Mouse (Mus musculus) embryonic facial prominence, embryonic 11.5 days (tissue): ENCODE data around the gene Mapk1ip1l. TPM values are rescaled to one million over a fixed set of nuclear protein-coding genes. Genes with fewer than 3 reads are reported as not detected.

Experiments used
- ATAC-seq: fragments of 200-750 bp; cut with Nextera tagmentation; replicated peaks from 2 replicates; pipeline ENCODE4 v1.8.0; 2017; ENCODE audit warnings: low read depth; ENCODE audit not compliant: insufficient number of reproducible peaks, low FRiP score, low TSS enrichment
- DNase-seq: peaks from one replicate; pipeline ENCODE4 v3.0.0-alpha.2; 2015; ENCODE audit warnings: low spot score
- H3K27ac ChIP-seq: fragments of 300-500 bp; sonication (generic); replicated peaks from 2 replicates; pipeline ENCODE4 v1.5.1; 2014; ENCODE audit warnings: mild to moderate bottlenecking, low read depth, low read length, control low read depth
- H3K27me3 ChIP-seq: fragments of 300-500 bp; sonication (generic); 2 replicates; pipeline ENCODE4 v1.6.1; 2014; ENCODE audit warnings: mild to moderate bottlenecking, low read length, moderate library complexity, mixed read lengths; ENCODE audit not compliant: control insufficient read depth, insufficient read depth
- H3K36me3 ChIP-seq: fragments of 300-500 bp; sonication (generic); replicated peaks from 2 replicates; pipeline ENCODE4 v1.6.1; 2014; ENCODE audit warnings: low read depth, mild to moderate bottlenecking, low read length, moderate library complexity, mixed read lengths; ENCODE audit not compliant: control insufficient read depth, insufficient read depth
- H3K4me1 ChIP-seq: fragments of 300-500 bp; sonication (generic); 2 replicates; pipeline ENCODE4 v1.6.1; 2014; ENCODE audit warnings: low read length, mixed read lengths; ENCODE audit not compliant: control insufficient read depth, insufficient read depth
- H3K4me2 ChIP-seq: fragments of 300-500 bp; sonication (generic); 2 replicates; pipeline ENCODE4 v1.6.1; 2014; ENCODE audit warnings: low read depth, mild to moderate bottlenecking, control low read depth, low read length, moderate library complexity
- H3K4me3 ChIP-seq: fragments of 300-500 bp; sonication (generic); 2 replicates; pipeline ENCODE4 v1.5.1; 2014; ENCODE audit warnings: low read depth, low read length, control low read depth
- H3K9ac ChIP-seq: fragments of 300-500 bp; sonication (generic); replicated peaks from 2 replicates; pipeline ENCODE4 v1.6.1; 2014; ENCODE audit warnings: mild to moderate bottlenecking, control low read depth, low read length
- H3K9me3 ChIP-seq: fragments of 300-500 bp; sonication (generic); replicated peaks from 2 replicates; pipeline ENCODE4 v1.6.1; 2016; ENCODE audit warnings: mild to moderate bottlenecking, low read length, inconsistent platforms, mixed read lengths; ENCODE audit not compliant: control insufficient read depth
- WGBS: fragments of 180-500 bp; shearing (Covaris S2); extraction: QIAGEN DNeasy Blood & Tissue Kit; methylation state at CpG from one replicate; pipeline ENCODE4 v1.1.7; 2014; 5-methylcytosine and 5-hydroxymethylcytosine counted together
- polyA plus RNA-seq: library from polyadenylated mRNA; unstranded; fragments of >200 nt; fragmentation: Nextera tagmentation; extraction: Ambion mirVana; gene quantifications from 2 replicates; pipeline ENCODE4 v1.2.1, GENCODE M21; 2014

The Mapk1ip1l gene
- polyA plus RNA-seq, result 104 and 106 TPM in 2 replicates

- Histone ChIP-seq H3K4me3 (peak within 1 kb of the TSS; percentile 86), H3K27me3 (no peaks in the 10 kb centered on the region), H3K9ac (peak within 1 kb of the TSS; percentile 91), H3K36me3 (no peaks in the 10 kb centered on the region), H3K4me2 (peak within 1 kb of the TSS; percentile 53), H3K27ac (peak within 1 kb of the TSS; percentile 88), H3K9me3 (no peaks in the 10 kb centered on the region), H3K4me1 (no peaks in the 10 kb centered on the region)
- DNase-seq, result peak; percentile 92
- under 1% methylated on average over 31 of the region's 34 CpGs for WGBS
- ATAC-seq, result peak; percentile 83
Measured at GRCm38 (mm10) chr14:47297785-47298407, at the start of gene Mapk1ip1l. TSS of gene Mapk1ip1l (plus strand) at chr14:47298266.

GRCm38 (mm10) chr14:47249839-47250238 is 48.2 kb upstream of the Mapk1ip1l start:
- Histone ChIP-seq H3K36me3 (no peaks in the 10 kb centered on the region; the same call in 1 of the 2 replicates), H3K27me3 (no peaks in the 10 kb centered on the region), H3K9me3 (no peaks in the 10 kb centered on the region), H3K4me3 (no peak overlapping the region), H3K4me1 (no peaks in the 10 kb centered on the region), H3K9ac (no peak overlapping the region), H3K27ac (no peak overlapping the region), H3K4me2 (no peak overlapping the region)
- DNase-seq (no peak), ATAC-seq (no peak)
- WGBS, result 89% methylated on average over 6 of the region's 6 CpGs

DNA sequence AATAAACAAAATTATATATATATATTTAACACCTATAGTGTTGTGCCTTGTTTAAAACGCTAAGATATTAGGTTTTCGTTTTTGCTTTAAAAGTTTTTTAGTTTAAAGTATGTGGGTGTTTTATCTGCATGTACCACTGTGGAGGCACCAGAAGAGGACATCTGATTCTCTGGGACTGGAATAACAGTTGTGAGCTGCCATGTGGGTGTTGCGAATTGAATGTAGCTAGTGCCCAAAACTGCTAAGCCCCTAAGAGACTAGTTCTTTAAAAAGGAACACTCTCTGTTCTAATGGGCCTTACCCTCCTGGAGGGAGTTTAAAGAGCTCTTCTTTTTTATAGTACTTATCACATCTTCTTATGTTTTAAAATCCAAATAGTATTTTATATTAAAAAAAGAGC is 33.2 kb upstream of the Mapk1ip1l start:
- H3K36me3 ChIP-seq, result peaks cover 6% of the 10 kb centered on the region; the same call in 1 of the 2 replicates
- 89% methylated on average over 3 of the region's 3 CpGs for WGBS
- ATAC-seq (no peak), DNase-seq (no peak)
- no peak overlapping the region for H3K4me3 ChIP-seq
- no peaks in the 10 kb centered on the region for H3K4me1 ChIP-seq
- no peak overlapping the region for H3K9ac ChIP-seq
- H3K27me3 ChIP-seq, result no peaks in the 10 kb centered on the region
- H3K4me2 ChIP-seq, result no peak overlapping the region
- no peaks in the 10 kb centered on the region for H3K9me3 ChIP-seq
- no peak overlapping the region for H3K27ac ChIP-seq

- Histone ChIP-seq H3K36me3 (peaks cover 6% of the 10 kb centered on the region; the same call in 1 of the 2 replicates), H3K9me3 (no peaks in the 10 kb centered on the region), H3K4me2 (no peak overlapping the region), H3K4me1 (no peaks in the 10 kb centered on the region), H3K27ac (no peak overlapping the region), H3K27me3 (no peaks in the 10 kb centered on the region), H3K4me3 (no peak overlapping the region), H3K9ac (no peak overlapping the region)
- DNase-seq (no peak), ATAC-seq (no peak)
- 93% methylated on average over 8 of the region's 8 CpGs for WGBS
Measured at GRCm38 (mm10) chr14:47265829-47266228, 32.2 kb upstream of the Mapk1ip1l start.

DNA sequence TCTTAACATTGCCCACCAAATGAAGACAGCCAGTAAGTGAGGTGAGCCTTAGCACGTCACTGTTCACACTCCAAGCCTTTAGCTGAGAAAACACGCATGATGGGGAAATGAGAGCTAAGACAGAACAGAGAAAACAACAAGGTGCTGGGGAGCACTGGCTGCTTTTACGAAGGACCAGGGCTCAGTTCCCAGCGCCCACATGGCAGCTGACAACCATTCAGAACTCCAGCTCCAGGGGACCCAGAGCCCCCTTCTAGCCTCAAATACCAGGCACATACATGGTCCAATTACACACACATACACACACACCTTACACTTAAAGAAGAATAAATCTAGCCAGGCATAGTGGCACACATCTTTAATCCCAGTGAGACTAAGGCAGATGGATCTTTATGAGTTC is 29.0 kb upstream of the Mapk1ip1l start:
- Histone ChIP-seq H3K9ac (no peak overlapping the region), H3K9me3 (no peaks in the 10 kb centered on the region), H3K36me3 (peaks cover 6% of the 10 kb centered on the region), H3K4me3 (no peak overlapping the region), H3K4me2 (no peak overlapping the region), H3K27me3 (no peaks in the 10 kb centered on the region), H3K27ac (no peak overlapping the region), H3K4me1 (no peaks in the 10 kb centered on the region)
- WGBS, result 97% methylated on average over 4 of the region's 4 CpGs
- ATAC-seq (no peak), DNase-seq (no peak)

DNA sequence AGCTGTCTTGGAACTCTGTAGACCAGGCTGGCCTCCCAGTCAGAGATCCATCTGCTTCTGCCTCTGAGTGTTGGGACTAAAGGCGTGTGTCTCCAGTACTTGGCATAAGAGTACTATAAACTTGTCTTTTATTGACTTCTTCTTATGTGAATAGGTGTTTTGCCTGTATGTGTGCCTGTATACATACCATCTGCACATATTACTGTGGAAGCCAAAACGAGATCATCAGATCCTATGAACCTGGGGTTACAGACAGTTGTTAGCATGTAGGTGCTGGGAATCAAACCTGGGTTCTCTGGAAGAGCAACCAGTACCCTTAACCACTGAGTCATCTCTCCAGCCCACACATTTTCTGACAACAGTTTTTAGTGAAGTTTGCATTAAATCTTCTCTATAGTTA is 28.4 kb upstream of the Mapk1ip1l start:
- Histone ChIP-seq H3K9ac (no peak overlapping the region), H3K9me3 (no peaks in the 10 kb centered on the region), H3K27me3 (no peaks in the 10 kb centered on the region), H3K4me1 (no peaks in the 10 kb centered on the region), H3K4me2 (no peak overlapping the region), H3K4me3 (no peak overlapping the region), H3K27ac (no peak overlapping the region), H3K36me3 (peaks cover 6% of the 10 kb centered on the region)
- DNase-seq (no peak), ATAC-seq (no peak)
- WGBS, result 95% methylated on average over 2 of the region's 2 CpGs

DNA sequence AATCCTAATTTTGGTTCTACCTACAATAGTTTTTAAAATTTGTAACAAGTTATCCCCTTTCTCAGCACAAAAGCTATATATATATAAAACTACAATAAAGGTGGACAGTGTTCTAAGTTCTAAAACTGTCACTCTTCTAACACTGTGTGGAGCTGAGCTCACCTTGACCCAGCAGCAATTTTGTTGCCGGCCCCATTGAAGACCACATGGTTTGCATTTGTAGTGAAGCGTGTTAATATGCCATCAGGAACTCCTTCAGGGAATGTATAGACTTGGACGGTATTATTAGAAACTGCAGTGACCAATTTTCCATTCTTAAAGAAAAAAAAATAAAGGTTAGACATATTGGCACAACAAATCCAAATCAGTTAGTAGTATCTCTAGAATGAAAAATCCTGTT is 24.3 kb upstream of the Mapk1ip1l start:
- DNase-seq, result peak; percentile 63
- H3K27ac ChIP-seq, result no peak overlapping the region
- H3K27me3 ChIP-seq, result no peaks in the 10 kb centered on the region
- H3K9me3 ChIP-seq, result no peaks in the 10 kb centered on the region
- peaks cover 6% of the 10 kb centered on the region for H3K36me3 ChIP-seq
- no peak for ATAC-seq
- no peaks in the 10 kb centered on the region for H3K4me1 ChIP-seq
- WGBS, result 42% methylated on average over 3 of the region's 3 CpGs
- no peak overlapping the region for H3K4me3 ChIP-seq
- no peak overlapping the region for H3K9ac ChIP-seq
- H3K4me2 ChIP-seq, result no peak overlapping the region

DNA sequence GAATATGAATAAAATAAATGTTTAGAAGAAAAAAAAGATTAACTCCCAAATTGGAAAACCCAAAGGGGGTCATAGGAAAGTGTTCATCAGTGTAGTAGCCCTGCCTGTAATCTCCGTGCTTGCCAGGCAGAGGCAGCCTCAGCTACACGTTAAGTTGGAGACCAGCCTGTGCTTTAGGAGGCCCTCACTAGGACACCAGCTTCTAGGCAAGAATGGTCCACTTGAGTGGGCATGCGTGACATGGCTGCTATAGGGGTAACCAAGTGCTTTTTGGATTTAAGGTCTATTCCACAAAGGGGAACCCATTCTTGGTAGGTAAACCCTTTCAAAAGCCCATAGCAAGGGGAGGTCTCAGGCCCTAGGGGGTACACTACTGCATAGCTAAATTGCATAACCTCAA is 22.6 kb upstream of the Mapk1ip1l start:
- Histone ChIP-seq H3K27me3 (no peaks in the 10 kb centered on the region), H3K9ac (peak overlapping the region; percentile 87), H3K4me1 (no peaks in the 10 kb centered on the region), H3K27ac (no peak overlapping the region), H3K36me3 (no peaks in the 10 kb centered on the region; the same call in none of the 2 replicates), H3K9me3 (no peaks in the 10 kb centered on the region), H3K4me3 (peak overlapping the region; percentile 87), H3K4me2 (peak overlapping the region; percentile 72)
- ATAC-seq (no peak), DNase-seq (peak; percentile 25)
- 20% methylated on average over 3 of the region's 3 CpGs for WGBS
